ENCODE assay signal across 7 mouse cellular contexts in genomic region chr8:13677413-13677883, GRCm38 (mm10). TPM values are rescaled to one million over a fixed set of nuclear protein-coding genes. Genes with fewer than 3 reads are reported as not detected.
DNase-seq lines count a peak whose midpoint lies in the region; ATAC-seq and TF ChIP-seq lines count a peak whose summit lies in the region.

Rasa3 (minus strand) TSS chr8:13677603.

- H3K27me3 ChIP-seq in embryonic facial prominence, embryonic 13.5 days, result peaks cover 27% of the 10 kb centered on the region
- H3K27me3 ChIP-seq in kidney, adult 2 months (replicated peaks; ENCODE audit: control insufficient read depth, insufficient read depth, low read length), result no peaks in the 10 kb centered on the region
- peaks cover 23% of the 10 kb centered on the region for H3K27me3 ChIP-seq in limb, embryonic 12.5 days
- no peaks in the 10 kb centered on the region for H3K27me3 ChIP-seq in midbrain, embryonic 15.5 days (replicated peaks)
- no peaks in the 10 kb centered on the region for H3K27me3 ChIP-seq in spleen, adult 2 months (ENCODE audit: control insufficient read depth, insufficient read depth, low read length)

- peak within 1 kb of the TSS; percentile 73 for H3K27ac ChIP-seq in embryonic facial prominence, embryonic 13.5 days
- H3K27ac ChIP-seq in kidney, adult 2 months (ENCODE audit: insufficient read depth, low read depth, low read length), result peak within 1 kb of the TSS; percentile 17
- peak within 1 kb of the TSS; percentile 79 for H3K27ac ChIP-seq in limb, embryonic 12.5 days
- H3K27ac ChIP-seq in midbrain, embryonic 15.5 days, result peak within 1 kb of the TSS; percentile 91
- peak within 1 kb of the TSS; percentile 98 for H3K27ac ChIP-seq in spleen, adult 2 months (ENCODE audit: insufficient read depth, low read length)

- peak; percentile 97 to 98 for DNase-seq in adrenal gland, postnatal 36 days
- DNase-seq in heart, adult 18-20 months, result peak; percentile 96 to 98
- DNase-seq in kidney, adult 2 months, result peak; percentile 98
- DNase-seq in spleen, adult 2 months (ENCODE audit: low read depth in 1 of 2, low spot score in 2 of 2), result peak; percentile 94 to 96

- WGBS in embryonic facial prominence, embryonic 13.5 days, result under 1% methylated on average over 42 of the region's 42 CpGs
- WGBS in kidney, adult 2 months, result under 1% methylated on average over 42 of the region's 42 CpGs
- 0% methylated on average over 42 of the region's 42 CpGs for WGBS in limb, embryonic 12.5 days
- under 1% methylated on average over 42 of the region's 42 CpGs for WGBS in midbrain, embryonic 15.5 days
- WGBS in spleen, adult 2 months, result under 1% methylated on average over 42 of the region's 42 CpGs

- H3K9me3 ChIP-seq in embryonic facial prominence, embryonic 13.5 days, result no peaks in the 10 kb centered on the region
- H3K9me3 ChIP-seq in limb, embryonic 12.5 days, result no peaks in the 10 kb centered on the region
- no peaks in the 10 kb centered on the region for H3K9me3 ChIP-seq in midbrain, embryonic 15.5 days

- no peaks in the 10 kb centered on the region for H3K36me3 ChIP-seq in embryonic facial prominence, embryonic 13.5 days
- no peaks in the 10 kb centered on the region for H3K36me3 ChIP-seq in kidney, adult 2 months (ENCODE audit: control insufficient read depth, insufficient read depth, low read length)
- H3K36me3 ChIP-seq in limb, embryonic 12.5 days, result no peaks in the 10 kb centered on the region
- no peaks in the 10 kb centered on the region for H3K36me3 ChIP-seq in midbrain, embryonic 15.5 days (replicated peaks)
- no peaks in the 10 kb centered on the region; the same call in 1 of the 2 replicates for H3K36me3 ChIP-seq in spleen, adult 2 months (ENCODE audit: control insufficient read depth, insufficient read depth, low read length)

- peak within 1 kb of the TSS; percentile 82 for H3K9ac ChIP-seq in embryonic facial prominence, embryonic 13.5 days
- H3K9ac ChIP-seq in limb, embryonic 12.5 days (replicated peaks), result peak within 1 kb of the TSS; percentile 65
- H3K9ac ChIP-seq in midbrain, embryonic 15.5 days, result peak within 1 kb of the TSS; percentile 62

- H3K4me2 ChIP-seq in embryonic facial prominence, embryonic 13.5 days, result peak within 1 kb of the TSS; percentile 85
- peak within 1 kb of the TSS; percentile 91 for H3K4me2 ChIP-seq in limb, embryonic 12.5 days
- H3K4me2 ChIP-seq in midbrain, embryonic 15.5 days, result peak within 1 kb of the TSS; percentile 78

- peak; percentile 98 for ATAC-seq in embryonic facial prominence, embryonic 13.5 days (ENCODE audit: insufficient number of reproducible peaks, insufficient read depth, low FRiP score, low TSS enrichment, low read depth)
- ATAC-seq in limb, embryonic 12.5 days (ENCODE audit: insufficient number of reproducible peaks, insufficient read depth, low FRiP score, low TSS enrichment, low read depth), result peak; percentile 97
- ATAC-seq in midbrain, embryonic 15.5 days (replicated peaks), result peak; percentile 98

- peak within 1 kb of the TSS; percentile 82 for H3K4me3 ChIP-seq in embryonic facial prominence, embryonic 13.5 days
- H3K4me3 ChIP-seq in kidney, adult 2 months (ENCODE audit: insufficient read depth, low read depth, low read length), result peak within 1 kb of the TSS; percentile 79
- H3K4me3 ChIP-seq in limb, embryonic 12.5 days (replicated peaks), result peak within 1 kb of the TSS; percentile 60
- H3K4me3 ChIP-seq in midbrain, embryonic 15.5 days, result peak within 1 kb of the TSS; percentile 69
- peak within 1 kb of the TSS; percentile 98 for H3K4me3 ChIP-seq in spleen, adult 2 months (ENCODE audit: extremely low read depth, insufficient read depth, insufficient read length)

- no peak for TF ChIP-seq POLR2A in kidney, adult 2 months (IDR thresholded peaks at IDR 0.05; ENCODE audit: low read depth, low read length)
- TF ChIP-seq POLR2A in spleen, adult 2 months (IDR thresholded peaks at IDR 0.05; ENCODE audit: low read depth, low read length), result peak; percentile 87

- TF ChIP-seq CTCF in kidney, adult 2 months (conservative IDR thresholded peaks at IDR 0.05; ENCODE audit: insufficient read depth, insufficient read length, low read depth, low read length), result no peak
- no peak for TF ChIP-seq CTCF in spleen, adult 2 months (IDR thresholded peaks at IDR 0.05; ENCODE audit: extremely low read depth, insufficient read depth, insufficient read length, insufficient replicate concordance)

- H3K4me1 ChIP-seq in embryonic facial prominence, embryonic 13.5 days, result peaks cover 28% of the 10 kb centered on the region
- 0 out of 2 replicates have a peak, but pooled peaks cover 3% of the 10 kb centered on the region for H3K4me1 ChIP-seq in kidney, adult 2 months (ENCODE audit: control insufficient read depth, insufficient read depth, low read length)
- peaks cover 18% of the 10 kb centered on the region for H3K4me1 ChIP-seq in limb, embryonic 12.5 days (replicated peaks)
- H3K4me1 ChIP-seq in midbrain, embryonic 15.5 days, result peaks cover 39% of the 10 kb centered on the region
- H3K4me1 ChIP-seq in spleen, adult 2 months (ENCODE audit: control insufficient read depth, insufficient read depth, insufficient read length), result peaks cover 29% of the 10 kb centered on the region; the same call in 1 of the 2 replicates

RNA-seq across cellular contexts. Expression of gene Rasa3, which starts in this region (rescaled TPM):
- 10 to 100 TPM; 34.5 to 64.0 TPM for total RNA-seq in adrenal gland, postnatal 36 days (2021)
- 25.5 and 29.1 TPM in 2 replicates for polyA plus RNA-seq in embryonic facial prominence, embryonic 13.5 days (2015; fragmentation: Nextera tagmentation; extraction: Ambion mirVana)
- total RNA-seq in heart, adult 18-20 months (2021), result 10 to 100 TPM; 11.2 to 14.0 TPM
- polyA plus RNA-seq in kidney, adult 2 months (2012; rRNA removed), result 9.4 and 10.8 TPM in 2 replicates
- polyA plus RNA-seq in limb, embryonic 12.5 days (2016; fragmentation: Nextera tagmentation; extraction: Ambion mirVana), result 20.2 and 24.9 TPM in 2 replicates
- 27.3 and 27.7 TPM in 2 replicates for polyA plus RNA-seq in midbrain, embryonic 15.5 days (2015; fragmentation: Nextera tagmentation; extraction: Ambion mirVana)
- polyA plus RNA-seq in spleen, adult 2 months (2012; rRNA removed), result 98.7 and 123 TPM in 2 replicates

Comparison
In these comparisons a context has a peak if more than half of its experiments do, and no peak if none do; other contexts are left out.
1. Peak in every context shown above with its lines: DNase-seq, ATAC-seq, H3K4me3 ChIP-seq and H3K27ac ChIP-seq.
2. H3K27ac ChIP-seq: peak in every context shown above with its lines; median percentile 98 in spleen, adult 2 months; 91 in midbrain, embryonic 15.5 days; 79 in limb, embryonic 12.5 days; 73 in embryonic facial prominence, embryonic 13.5 days; 17 in kidney, adult 2 months.